Mouse (Mus musculus): ENCODE data around the gene Cntf. TPM values are rescaled to one million over a fixed set of nuclear protein-coding genes. Genes with fewer than 3 reads are reported as not detected.

The Cntf gene
- 0.70 and 1.2 TPM in 2 replicates for polyA plus RNA-seq (2015; fragmentation: Nextera tagmentation; extraction: Ambion mirVana)

GRCm38 (mm10) chr19:12765308-12765707 is at the start of gene Cntf:
Gene Cntf, minus strand, starts transcription at chr19:12765632.

GRCm38 (mm10) chr19:12795511-12796327 is 30.3 kb upstream of the Cntf start, which contains the start of the genes Zfp91 and Lpxn:
Gene Zfp91, minus strand, starts transcription at chr19:12796126.
Gene Lpxn, plus strand, starts transcription at chr19:12796193.

Other genes starting within 250 kb of the Cntf start
- gene Fam111a, start 219.9 kb downstream of the Cntf start, polyA plus RNA-seq (2015; fragmentation: Nextera tagmentation; extraction: Ambion mirVana): 12.3 and 15.4 TPM in 2 replicates
- 0.15 and 0.40 TPM in 2 replicates for gene Gm4952, start 165.7 kb downstream of the Cntf start, polyA plus RNA-seq (2015; fragmentation: Nextera tagmentation; extraction: Ambion mirVana)
- gene Glyat, start 132.3 kb downstream of the Cntf start, polyA plus RNA-seq (2015; fragmentation: Nextera tagmentation; extraction: Ambion mirVana): not detected in 2 replicates
- gene Olfr1442, start 95.2 kb downstream of the Cntf start, polyA plus RNA-seq (2015; fragmentation: Nextera tagmentation; extraction: Ambion mirVana): not detected in 2 replicates
- gene Olfr1443, start 87.5 kb downstream of the Cntf start, polyA plus RNA-seq (2015; fragmentation: Nextera tagmentation; extraction: Ambion mirVana): not detected in 2 replicates
- not detected in 2 replicates for gene Keg1, start 69.8 kb downstream of the Cntf start, polyA plus RNA-seq (2015; fragmentation: Nextera tagmentation; extraction: Ambion mirVana)
- 8.7 and 10.9 TPM in 2 replicates for gene Zfp91, start 30.5 kb upstream of the Cntf start, polyA plus RNA-seq (2015; fragmentation: Nextera tagmentation; extraction: Ambion mirVana)
- 1.9 and 4.2 TPM in 2 replicates for gene Lpxn, start 30.6 kb upstream of the Cntf start, polyA plus RNA-seq (2015; fragmentation: Nextera tagmentation; extraction: Ambion mirVana)
- gene Gm5244, start 81.0 kb upstream of the Cntf start, polyA plus RNA-seq (2015; fragmentation: Nextera tagmentation; extraction: Ambion mirVana): not detected in 2 replicates
- gene Olfr1444, start 91.7 kb upstream of the Cntf start, polyA plus RNA-seq (2015; fragmentation: Nextera tagmentation; extraction: Ambion mirVana): not detected in 2 replicates
- gene Olfr1445, start 118.2 kb upstream of the Cntf start, polyA plus RNA-seq (2015; fragmentation: Nextera tagmentation; extraction: Ambion mirVana): not detected in 2 replicates
- not detected in 2 replicates for gene Olfr1446, start 127.9 kb upstream of the Cntf start, polyA plus RNA-seq (2015; fragmentation: Nextera tagmentation; extraction: Ambion mirVana)
- gene Olfr1447, start 138.1 kb upstream of the Cntf start, polyA plus RNA-seq (2015; fragmentation: Nextera tagmentation; extraction: Ambion mirVana): not detected in 2 replicates
- not detected in 2 replicates for gene Olfr1448, start 158.8 kb upstream of the Cntf start, polyA plus RNA-seq (2015; fragmentation: Nextera tagmentation; extraction: Ambion mirVana)
- gene Olfr1449, start 165.2 kb upstream of the Cntf start, polyA plus RNA-seq (2015; fragmentation: Nextera tagmentation; extraction: Ambion mirVana): not detected in 2 replicates
- not detected in 2 replicates for gene Olfr1450, start 184.6 kb upstream of the Cntf start, polyA plus RNA-seq (2015; fragmentation: Nextera tagmentation; extraction: Ambion mirVana)
- gene Olfr1451, start 229.4 kb upstream of the Cntf start, polyA plus RNA-seq (2015; fragmentation: Nextera tagmentation; extraction: Ambion mirVana): not detected in 2 replicates

Measured in urinary bladder, postnatal 0 days (tissue).